Mouse (Mus musculus) small intestine, adult 2 months (tissue): Measurements from ENCODE around the gene Abo.

ENCODE experiments used
- CTCF ChIP-seq: fragments of 200-500 bp; IDR thresholded peaks from 2 replicates; pipeline ENCODE4 v1.5.1; 2012; ENCODE audit warnings: low read depth, mild to moderate bottlenecking, control low read depth, inconsistent platforms, low read length, moderate library complexity, mixed read lengths; ENCODE audit not compliant: insufficient replicate concordance, insufficient read length; ENCODE audit errors: extremely low read depth
- POLR2A ChIP-seq: fragments of 200-500 bp; IDR thresholded peaks from 2 replicates; pipeline ENCODE4 v1.6.1; 2012; ENCODE audit warnings: low read depth, mild to moderate bottlenecking, control low read depth, inconsistent platforms, low read length, moderate library complexity

GRCm38 (mm10) chr2:26910124-26910993 is 45.6 kb upstream of the Abo start, which contains the start of the genes Med22 and Rpl7a:
- TF ChIP-seq CTCF (no peak), POLR2A (peak; percentile 88)
